Mouse (Mus musculus) small intestine, adult 2 months (tissue): ENCODE results near the gene Tpte.

Experiments used
- CTCF ChIP-seq: fragments of 200-500 bp; IDR thresholded peaks from 2 replicates; pipeline ENCODE4 v1.5.1; 2012; ENCODE audit warnings: low read depth, mild to moderate bottlenecking, control low read depth, inconsistent platforms, low read length, moderate library complexity, mixed read lengths; ENCODE audit not compliant: insufficient replicate concordance, insufficient read length; ENCODE audit errors: extremely low read depth
- POLR2A ChIP-seq: fragments of 200-500 bp; IDR thresholded peaks from 2 replicates; pipeline ENCODE4 v1.6.1; 2012; ENCODE audit warnings: low read depth, mild to moderate bottlenecking, control low read depth, inconsistent platforms, low read length, moderate library complexity

DNA sequence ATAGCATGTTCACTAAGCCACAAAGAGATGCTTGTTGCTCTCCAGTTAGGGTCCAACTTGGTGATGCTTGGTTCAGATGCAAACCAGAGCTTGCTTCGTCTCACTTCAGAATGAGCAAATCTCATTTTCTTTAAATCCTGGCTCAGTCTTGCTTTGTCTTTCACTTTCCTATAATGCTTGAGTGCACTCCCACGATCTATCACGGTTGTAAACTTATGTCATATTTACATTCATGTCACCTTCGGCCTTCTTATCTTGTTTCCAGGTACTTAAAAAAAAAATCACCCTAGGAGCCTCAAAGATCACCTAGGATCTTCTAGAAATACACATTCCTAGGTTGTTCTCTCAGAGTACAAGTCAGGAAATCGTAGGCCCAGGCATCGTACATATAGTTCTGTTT, 76.6 kb downstream of the Tpte start:
- TF ChIP-seq CTCF (no peak), POLR2A (no peak)
